Mouse (Mus musculus): ENCODE data around the gene Zfyve26.
"Not testable (repeated sequence)": the region's sequence is repeated elsewhere in the genome, so short reads cannot be mapped to it uniquely, and the experiment has no call there.

The Zfyve26 gene

GRCm38 (mm10) chr12:79260154-79260553 lies 36.0 kb downstream of the Zfyve26 start:
- no peak for DNase-seq (ENCODE audit: low spot score)

- no peak for DNase-seq (ENCODE audit: low spot score)
These were observed 41.1 kb downstream of the Zfyve26 start for GRCm38 (mm10) chr12:79254975-79255374.

- no peak for DNase-seq (ENCODE audit: low spot score)
These were observed 42.6 kb downstream of the Zfyve26 start for GRCm38 (mm10) chr12:79253294-79254053.

GRCm38 (mm10) chr12:79248110-79248509 lies 48.0 kb downstream of the Zfyve26 start:
- no peak for DNase-seq (ENCODE audit: low spot score)

- no peak for DNase-seq (ENCODE audit: low spot score)
These were observed 53.2 kb downstream of the Zfyve26 start for GRCm38 (mm10) chr12:79242921-79243320.

DNA sequence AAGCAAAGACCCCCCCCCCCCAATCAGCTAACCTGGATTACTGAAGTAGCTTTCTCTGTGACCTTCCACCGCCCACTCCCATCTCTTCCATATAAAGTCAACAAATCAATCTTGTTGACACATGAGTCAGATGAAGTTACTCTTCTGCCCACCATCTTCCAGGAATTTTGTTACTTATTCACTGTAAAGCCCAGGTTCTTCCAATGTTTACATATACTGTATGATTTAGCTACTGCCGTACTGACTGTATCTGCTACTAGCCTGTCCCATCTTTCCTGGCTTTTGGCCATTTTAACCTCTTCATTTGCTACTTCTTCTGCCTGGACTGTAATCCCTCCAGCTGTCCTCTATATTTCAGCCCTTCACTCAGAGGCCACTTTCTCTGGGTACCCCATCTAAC lies 54.1 kb downstream of the Zfyve26 start:
- DNase-seq (ENCODE audit: low spot score) = no peak

GRCm38 (mm10) chr12:79235485-79236080 lies 60.5 kb downstream of the Zfyve26 start:
- no peak for DNase-seq (ENCODE audit: low spot score)

DNA sequence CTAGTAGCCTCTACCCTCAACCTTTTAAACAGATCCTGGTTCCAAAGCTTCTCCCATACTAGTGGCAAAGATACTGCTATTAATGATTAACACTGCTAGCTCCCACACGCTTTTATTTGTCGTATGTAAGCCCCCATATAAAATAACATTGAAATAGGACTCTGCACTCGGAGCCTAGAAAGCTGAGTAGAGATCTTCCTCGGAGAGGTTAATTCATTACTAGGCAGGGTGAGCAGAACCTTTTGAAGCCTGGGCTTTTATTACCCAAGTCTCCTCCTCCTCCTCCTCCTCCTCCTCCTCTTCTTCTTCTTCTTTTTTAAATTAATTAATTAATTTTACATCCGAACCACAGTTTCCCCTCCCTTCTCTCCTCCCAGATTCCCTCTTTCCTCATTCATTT lies 78.6 kb downstream of the Zfyve26 start:
- DNase-seq (ENCODE audit: low spot score) = no peak

GRCm38 (mm10) chr12:79211447-79211846 lies 84.7 kb downstream of the Zfyve26 start:
- DNase-seq (ENCODE audit: low spot score) = peak; percentile 15

DNA sequence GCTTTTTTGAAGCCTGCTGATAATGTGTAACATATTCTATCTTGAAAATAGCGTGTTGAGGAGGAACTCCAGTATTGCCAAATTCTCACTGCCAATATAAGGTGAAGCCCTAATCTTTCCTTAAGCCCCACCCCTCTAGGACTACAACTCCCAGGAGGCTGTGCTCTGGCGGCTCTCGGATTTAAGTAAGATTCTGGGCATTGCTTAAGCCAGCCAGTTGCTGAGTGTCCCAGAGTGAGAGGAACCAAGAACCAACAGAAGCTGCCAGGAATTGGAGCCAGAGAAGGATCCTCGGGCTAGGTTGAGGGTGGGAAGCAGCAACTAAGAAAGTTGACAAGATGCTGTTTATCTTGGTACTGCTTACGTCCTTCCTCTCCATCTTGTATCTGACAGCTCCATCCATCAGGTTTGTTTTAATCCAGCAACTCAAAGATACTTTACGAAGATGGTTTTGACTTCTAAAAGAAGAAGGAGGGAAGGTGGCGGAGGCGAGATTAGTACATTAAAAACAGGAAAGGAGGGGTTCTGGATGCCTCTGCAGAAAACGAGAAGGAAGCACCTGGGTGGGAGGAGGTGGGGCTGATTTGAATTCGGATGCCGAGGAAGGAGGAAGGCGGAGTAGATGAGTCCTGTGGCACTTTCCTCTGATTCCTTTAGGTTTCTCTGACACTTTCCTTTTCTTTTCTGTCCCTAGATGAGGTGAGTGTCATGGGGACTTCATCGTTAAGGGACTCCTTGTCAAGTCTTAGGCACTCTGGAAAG lies 87.2 kb downstream of the Zfyve26 start, which contains the start of gene Rdh12:
Gene Rdh12 (plus strand): TSS at position 212 of the 762 bp plus-strand sequence.
- DNase-seq (ENCODE audit: low spot score) = peak; percentile 36

- no peak for DNase-seq (ENCODE audit: low spot score)
These were observed 94.2 kb downstream of the Zfyve26 start for GRCm38 (mm10) chr12:79201882-79202281.

- DNase-seq (ENCODE audit: low spot score) = no peak
These were observed 99.0 kb downstream of the Zfyve26 start for GRCm38 (mm10) chr12:79197105-79197504.

DNA sequence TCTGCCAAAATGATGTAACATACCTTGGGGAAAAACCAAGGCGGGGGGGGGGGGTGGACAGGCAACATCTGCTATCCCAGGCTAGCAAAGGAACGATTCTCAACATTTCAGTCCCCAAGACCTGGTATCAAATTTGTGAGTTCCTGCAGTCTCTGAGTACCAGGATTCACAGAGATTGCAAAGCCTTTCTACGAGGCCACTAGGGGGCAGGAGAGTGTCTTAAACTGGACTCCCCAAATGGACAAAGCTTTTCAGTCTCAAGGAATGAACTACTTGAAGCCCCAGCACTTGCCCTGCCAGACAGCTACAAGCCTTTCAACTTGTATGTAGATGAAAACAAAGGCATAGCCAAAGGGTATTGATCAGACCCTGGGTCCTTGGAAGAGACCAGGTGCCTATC lies 102.7 kb downstream of the Zfyve26 start:
- peak; percentile 72 for DNase-seq (ENCODE audit: low spot score)

GRCm38 (mm10) chr12:79192193-79192592 lies 103.9 kb downstream of the Zfyve26 start, which contains the start of gene Rdh11:
TSS of gene Rdh11 (minus strand) at chr12:79192293.
- DNase-seq (ENCODE audit: low spot score) = no peak

DNA sequence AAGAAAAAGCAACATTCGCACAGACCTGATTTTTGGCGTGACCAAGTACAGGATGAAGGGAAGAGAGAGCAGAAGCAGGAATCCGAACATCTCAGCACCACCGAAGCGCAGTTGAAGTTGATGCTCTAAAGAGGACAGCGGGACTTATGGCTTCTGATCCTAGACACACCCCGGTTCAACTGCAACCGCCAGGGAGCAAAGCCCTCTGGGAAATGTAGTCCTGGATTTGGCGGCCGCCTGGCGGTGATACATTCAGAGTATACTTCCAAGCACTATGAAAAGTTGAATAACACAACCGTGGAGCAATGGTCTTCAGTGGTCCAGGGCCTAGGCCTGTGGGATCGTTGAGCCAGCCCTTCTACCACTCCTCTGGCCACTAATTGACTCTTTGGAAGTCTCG lies 104.4 kb downstream of the Zfyve26 start:
- peak; percentile 70 for DNase-seq (ENCODE audit: low spot score)

DNA sequence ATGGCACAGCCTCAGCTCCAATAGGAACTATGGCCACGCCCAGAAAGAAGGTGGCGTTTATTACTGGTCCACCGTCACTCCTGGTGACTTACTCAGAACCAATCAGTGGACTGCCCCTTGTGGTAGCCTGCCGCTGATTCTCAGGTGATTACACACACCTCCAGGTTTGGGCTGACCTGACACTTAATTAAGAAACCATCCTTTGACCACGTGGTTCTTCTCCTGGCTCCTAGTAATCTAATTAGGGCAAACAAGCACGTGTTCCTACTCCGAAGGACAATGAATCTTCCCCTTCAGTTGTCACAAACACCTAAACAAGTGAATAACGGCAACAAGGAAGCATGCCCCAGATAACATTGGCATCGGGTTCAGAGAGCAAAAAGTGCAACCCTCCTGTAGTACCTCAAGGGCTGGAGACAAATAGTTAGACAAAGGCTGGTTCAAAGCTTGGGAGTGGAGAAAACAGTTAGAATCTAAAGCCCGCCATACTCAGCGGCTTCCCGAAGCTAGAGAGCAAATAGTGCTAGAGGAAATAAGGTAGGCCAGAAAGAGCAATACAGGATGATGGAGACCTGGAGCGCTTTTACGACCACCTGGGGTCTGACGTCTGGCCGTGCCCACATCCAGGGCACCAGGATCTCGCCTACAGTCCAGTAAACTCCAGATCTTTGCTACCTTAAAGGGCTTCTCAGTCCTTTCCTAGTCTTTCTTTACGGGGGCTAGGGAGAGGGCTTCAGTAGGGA lies 105.0 kb downstream of the Zfyve26 start:
- DNase-seq (ENCODE audit: low spot score) = peak; percentile 47

GRCm38 (mm10) chr12:79185160-79185559 lies 110.9 kb downstream of the Zfyve26 start:
- DNase-seq (ENCODE audit: low spot score) = not testable (repeated sequence)

Measured in urinary bladder, postnatal 25 days (tissue).